In genomic region chr4:126296617-126297101, GRCm38 (mm10) we compare ENCODE assay signal across 7 mouse cellular contexts. TPM values are rescaled to one million over a fixed set of nuclear protein-coding genes. Genes with fewer than 3 reads are reported as not detected.
DNase-seq lines count a peak whose midpoint lies in the region; ATAC-seq and TF ChIP-seq lines count a peak whose summit lies in the region.

No protein-coding gene starts in this region.

- no peaks in the 10 kb centered on the region for H3K27me3 ChIP-seq in MEL (ENCODE audit: control insufficient read depth in 1 of 2, insufficient read depth in 2 of 2, low read length in 2 of 2)
- peaks cover 78% of the 10 kb centered on the region for H3K27me3 ChIP-seq in forebrain, embryonic 12.5 days
- H3K27me3 ChIP-seq in megakaryocyte, embryonic 14.5 days (replicated peaks), result peaks cover 81% of the 10 kb centered on the region

- no peaks in the 10 kb centered on the region for H3K4me1 ChIP-seq in MEL (ENCODE audit: control insufficient read depth in 1 of 2, insufficient read depth in 2 of 2, low read length in 2 of 2)
- peaks cover 21% of the 10 kb centered on the region for H3K4me1 ChIP-seq in forebrain, embryonic 12.5 days
- peaks cover 32% of the 10 kb centered on the region for H3K4me1 ChIP-seq in megakaryocyte, embryonic 14.5 days

- DNase-seq in MEL (ENCODE audit: low read depth, low spot score), result peak; percentile 35
- peak; percentile 70 for DNase-seq in brain, adult 2 months (ENCODE audit: low read depth, low spot score)
- peak; percentile 82 to 87 for DNase-seq in heart, postnatal 14 days
- DNase-seq in kidney, postnatal 36 days, result peak; percentile 60 to 83
- DNase-seq in skeletal muscle tissue, adult 2 months (ENCODE audit: low read depth, low spot score), result peak; percentile 54

- no peaks in the 10 kb centered on the region for H3K36me3 ChIP-seq in MEL (ENCODE audit: control insufficient read depth in 1 of 2, insufficient read depth in 2 of 2, low read length in 2 of 2)
- H3K36me3 ChIP-seq in forebrain, embryonic 12.5 days (replicated peaks), result no peaks in the 10 kb centered on the region
- H3K36me3 ChIP-seq in megakaryocyte, embryonic 14.5 days (replicated peaks; ENCODE audit: low read length), result no peaks in the 10 kb centered on the region

- no peak overlapping the region for H3K27ac ChIP-seq in MEL (ENCODE audit: control insufficient read depth, low read depth, low read length)
- H3K27ac ChIP-seq in forebrain, embryonic 12.5 days, result peak overlapping the region; percentile 14; the same call in 1 of the 2 replicates

- no peaks in the 10 kb centered on the region for H3K9me3 ChIP-seq in MEL (replicated peaks; ENCODE audit: insufficient read depth, low read length)
- no peaks in the 10 kb centered on the region for H3K9me3 ChIP-seq in forebrain, embryonic 12.5 days
- H3K9me3 ChIP-seq in megakaryocyte, embryonic 14.5 days, result peaks cover 12% of the 10 kb centered on the region

- TF ChIP-seq RAD21 in MEL (IDR thresholded peaks at IDR 0.05; ENCODE audit: low read depth, low read length), result no peak

- H3K4me2 ChIP-seq in forebrain, embryonic 12.5 days, result peak overlapping the region; percentile 56

- WGBS in forebrain, embryonic 12.5 days, result 1% methylated on average over 34 of the region's 34 CpGs

- TF ChIP-seq EP300 in MEL (IDR thresholded peaks at IDR 0.05; ENCODE audit: low read depth in 1 of 2, low read length in 2 of 2), result no peak

- no peak for TF ChIP-seq CTCF in MEL (IDR thresholded peaks at IDR 0.05 in 2 of 3, conservative IDR thresholded peaks at IDR 0.05 in 1 of 3; ENCODE audit: control insufficient read depth in 1 of 3, insufficient read depth in 1 of 3, low read depth in 2 of 3, low read length in 3 of 3, poor library complexity in 1 of 3, severe bottlenecking in 1 of 3)

- H3K4me3 ChIP-seq in MEL (ENCODE audit: control insufficient read depth in 1 of 2, insufficient read depth in 1 of 2, low read depth in 2 of 2, low read length in 2 of 2), result peak overlapping the region; percentile 29 to 48; a peak in 3 of 4 replicates
- H3K4me3 ChIP-seq in forebrain, embryonic 12.5 days (replicated peaks), result peak overlapping the region; percentile 31
- peak overlapping the region; percentile 82 for H3K4me3 ChIP-seq in megakaryocyte, embryonic 14.5 days (replicated peaks)

- no peak for TF ChIP-seq POLR2A in MEL (IDR thresholded peaks at IDR 0.05; ENCODE audit: control insufficient read depth in 1 of 2, insufficient read depth in 1 of 2, low read depth in 1 of 2, low read length in 2 of 2, poor library complexity in 1 of 2)

- no peak for ATAC-seq in forebrain, embryonic 12.5 days (ENCODE audit: low FRiP score)

- no peaks in the 10 kb centered on the region for H3K79me2 ChIP-seq in MEL (ENCODE audit: control insufficient read depth, insufficient read depth, low read length, poor library complexity)

- H3K9ac ChIP-seq in MEL (ENCODE audit: control insufficient read depth, low read depth, low read length, poor library complexity, severe bottlenecking), result peak overlapping the region; percentile 46
- peak overlapping the region; percentile 59 for H3K9ac ChIP-seq in forebrain, embryonic 12.5 days

- intact Hi-C loops in heart, postnatal 14 days (cut with DNase I), result no loop called here

TF ChIP-seq in MEL, 35 proteins besides CTCF, POLR2A, EP300 and RAD21:
- TF ChIP-seq SIN3A (IDR thresholded peaks at IDR 0.05; ENCODE audit: low read length) (no peak), BHLHE40 (IDR thresholded peaks at IDR 0.05; ENCODE audit: borderline replicate concordance, low read depth, low read length) (no peak), GABPA (IDR thresholded peaks at IDR 0.05; ENCODE audit: low read depth, low read length) (no peak), MXI1 (IDR thresholded peaks at IDR 0.05; ENCODE audit: low read depth, low read length) (no peak), NELFE (IDR thresholded peaks at IDR 0.05; ENCODE audit: low read depth, low read length) (no peak), RCOR1 (IDR thresholded peaks at IDR 0.05; ENCODE audit: low read depth, low read length) (no peak), NRF1 (IDR thresholded peaks at IDR 0.05; ENCODE audit: insufficient read depth, low read depth, low read length, poor library complexity, severe bottlenecking) (no peak), HCFC1 (IDR thresholded peaks at IDR 0.05; ENCODE audit: low read depth, low read length) (no peak), MAZ (IDR thresholded peaks at IDR 0.05; ENCODE audit: low read depth, low read length) (no peak), UBTF (IDR thresholded peaks at IDR 0.05; ENCODE audit: borderline replicate concordance, insufficient read depth, low read depth, low read length) (no peak), TCF12 (IDR thresholded peaks at IDR 0.05; ENCODE audit: low read depth, low read length) (no peak)

RNA-seq across cellular contexts. Expression of gene Col8a2, which starts 10.1 kb away (rescaled TPM):
- not detected in 2 replicates for total RNA-seq in MEL (2012; rRNA removed)
- not detected for polyA plus RNA-seq in MEL (2012; ENCODE audit: insufficient read depth in 1 of 2, insufficient read length in 2 of 2, low read depth in 1 of 2, low replicate concordance in 2 of 2, missing spikeins in 1 of 2)
- polyA plus RNA-seq in forebrain, embryonic 12.5 days (2016; fragmentation: Nextera tagmentation; extraction: Ambion mirVana), result 16.0 and 22.6 TPM in 2 replicates
- under 1 TPM; 0.79 to 0.85 TPM for total RNA-seq in heart, postnatal 14 days (2021)
- not detected in 2 replicates for polyA plus RNA-seq in megakaryocyte, embryonic 14.5 days (2012; ENCODE audit: insufficient read depth, low replicate concordance)

RNA-seq across cellular contexts. Expression of gene Adprhl2, which starts 24.8 kb away (rescaled TPM):
- total RNA-seq in MEL (2012; rRNA removed), result 53.2 and 62.0 TPM in 2 replicates
- 10 to 100 TPM in 1 of 2 experiments, not detected in 1; 53.7 TPM for polyA plus RNA-seq in MEL (2012; ENCODE audit: insufficient read depth in 1 of 2, insufficient read length in 2 of 2, low read depth in 1 of 2, low replicate concordance in 2 of 2, missing spikeins in 1 of 2)
- 68.5 and 72.4 TPM in 2 replicates for polyA plus RNA-seq in forebrain, embryonic 12.5 days (2016; fragmentation: Nextera tagmentation; extraction: Ambion mirVana)
- total RNA-seq in heart, postnatal 14 days (2021), result 10 to 100 TPM; 13.4 to 13.6 TPM
- polyA plus RNA-seq in megakaryocyte, embryonic 14.5 days (2012; ENCODE audit: insufficient read depth, low replicate concordance), result 28.0 and 35.0 TPM in 2 replicates

RNA-seq across cellular contexts. Expression of gene Tekt2, which starts 28.8 kb away (rescaled TPM):
- total RNA-seq in MEL (2012; rRNA removed), result 0.20 TPM in 1 of 2 replicates, not detected in the other
- under 1 TPM in 1 of 2 experiments, not detected in 1; 0.25 TPM for polyA plus RNA-seq in MEL (2012; ENCODE audit: insufficient read depth in 1 of 2, insufficient read length in 2 of 2, low read depth in 1 of 2, low replicate concordance in 2 of 2, missing spikeins in 1 of 2)
- 7.7 and 10.8 TPM in 2 replicates for polyA plus RNA-seq in forebrain, embryonic 12.5 days (2016; fragmentation: Nextera tagmentation; extraction: Ambion mirVana)
- total RNA-seq in heart, postnatal 14 days (2021), result under 1 TPM; 0.74 to 0.98 TPM
- polyA plus RNA-seq in megakaryocyte, embryonic 14.5 days (2012; ENCODE audit: insufficient read depth, low replicate concordance), result not detected in 2 replicates

RNA-seq across cellular contexts. Expression of gene Trappc3, which starts 34.5 kb away (rescaled TPM):
- 66.6 and 71.0 TPM in 2 replicates for total RNA-seq in MEL (2012; rRNA removed)
- 10 to 100 TPM in 1 of 2 experiments, not detected in 1; 72.0 TPM for polyA plus RNA-seq in MEL (2012; ENCODE audit: insufficient read depth in 1 of 2, insufficient read length in 2 of 2, low read depth in 1 of 2, low replicate concordance in 2 of 2, missing spikeins in 1 of 2)
- 104 and 108 TPM in 2 replicates for polyA plus RNA-seq in forebrain, embryonic 12.5 days (2016; fragmentation: Nextera tagmentation; extraction: Ambion mirVana)
- 10 to 100 TPM; 45.6 to 49.3 TPM for total RNA-seq in heart, postnatal 14 days (2021)
- polyA plus RNA-seq in megakaryocyte, embryonic 14.5 days (2012; ENCODE audit: insufficient read depth, low replicate concordance), result 4.8 and 29.6 TPM in 2 replicates

RNA-seq across cellular contexts. Expression of gene Map7d1, which starts 40.5 kb away (rescaled TPM):
- total RNA-seq in MEL (2012; rRNA removed), result 15.4 and 16.4 TPM in 2 replicates
- 10 to 100 TPM in 1 of 2 experiments, not detected in 1; 58.2 TPM for polyA plus RNA-seq in MEL (2012; ENCODE audit: insufficient read depth in 1 of 2, insufficient read length in 2 of 2, low read depth in 1 of 2, low replicate concordance in 2 of 2, missing spikeins in 1 of 2)
- polyA plus RNA-seq in forebrain, embryonic 12.5 days (2016; fragmentation: Nextera tagmentation; extraction: Ambion mirVana), result 104 and 105 TPM in 2 replicates
- 100 to 1,000 TPM; 242 to 246 TPM for total RNA-seq in heart, postnatal 14 days (2021)
- polyA plus RNA-seq in megakaryocyte, embryonic 14.5 days (2012; ENCODE audit: insufficient read depth, low replicate concordance), result 90.9 and 105 TPM in 2 replicates

Comparison
In these comparisons a context has a peak if more than half of its experiments do, and no peak if none do; other contexts are left out.
1. H3K4me3 ChIP-seq: peak in every context shown above with its lines; median percentile 82 in megakaryocyte, embryonic 14.5 days; 38 in MEL; 31 in forebrain, embryonic 12.5 days.
2. RNA of gene Col8a2, which starts 10.1 kb away (polyA plus RNA-seq): 16.0 to 22.6 TPM in forebrain, embryonic 12.5 days; not detected in MEL and not detected in megakaryocyte, embryonic 14.5 days; every median in the first group is over 10 times any median in the second.
3. Peak in every context shown above with its lines, with median percentiles within 50 percentile points of each other: DNase-seq.